Mouse (Mus musculus): ENCODE data around the gene Tnpo1. TPM values are rescaled to one million over a fixed set of nuclear protein-coding genes. Genes with fewer than 3 reads are reported as not detected.

The Tnpo1 gene
- polyA plus RNA-seq, 1 experiment from 2014 or later: 62.1 TPM

DNA sequence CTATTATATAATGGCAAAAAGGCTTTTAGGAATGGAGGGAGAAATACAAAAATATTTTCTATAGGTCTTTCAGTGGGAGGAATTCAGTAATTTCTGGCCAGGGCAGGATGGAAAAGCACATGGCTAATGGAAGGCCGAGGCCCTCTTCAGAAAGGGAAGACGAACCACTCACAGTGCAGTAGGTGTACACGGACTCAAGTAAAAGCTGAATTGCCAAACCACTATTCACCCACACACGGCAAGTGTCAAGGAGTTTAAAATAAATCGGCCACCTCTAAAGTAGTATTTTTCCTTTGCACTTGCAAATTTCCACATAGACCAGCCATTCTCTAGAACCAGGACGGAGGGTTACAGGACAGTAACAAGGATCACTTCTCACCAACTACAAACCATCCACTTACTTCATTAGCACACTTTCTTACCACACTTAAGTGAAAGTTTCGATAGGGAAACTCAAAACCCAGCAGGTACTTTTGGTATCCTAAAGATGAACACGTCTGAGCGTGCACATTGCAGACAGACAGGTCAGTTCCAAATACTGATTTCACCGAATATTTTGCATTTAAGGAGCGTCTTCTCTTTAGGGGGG is 1.2 kb downstream of the Tnpo1 start:
- peak overlapping the region; percentile 97 for H3K4me3 ChIP-seq
- WGBS: 11% methylated on average over 11 of the region's 11 CpGs
- H3K27ac ChIP-seq: peak overlapping the region; percentile 97
- H3K27me3 ChIP-seq: no peaks in the 10 kb centered on the region
- peak overlapping the region; percentile 100 for H3K9ac ChIP-seq
- H3K4me1 ChIP-seq: peaks cover 16% of the 10 kb centered on the region
- no peaks in the 10 kb centered on the region for H3K9me3 ChIP-seq
- H3K4me2 ChIP-seq: peak overlapping the region; percentile 80
- peaks cover 13% of the 10 kb centered on the region; the same call in 1 of the 2 replicates for H3K36me3 ChIP-seq
- no peak for ATAC-seq (ENCODE audit: borderline replicate concordance, extremely low read depth, low FRiP score, low TSS enrichment)

DNA sequence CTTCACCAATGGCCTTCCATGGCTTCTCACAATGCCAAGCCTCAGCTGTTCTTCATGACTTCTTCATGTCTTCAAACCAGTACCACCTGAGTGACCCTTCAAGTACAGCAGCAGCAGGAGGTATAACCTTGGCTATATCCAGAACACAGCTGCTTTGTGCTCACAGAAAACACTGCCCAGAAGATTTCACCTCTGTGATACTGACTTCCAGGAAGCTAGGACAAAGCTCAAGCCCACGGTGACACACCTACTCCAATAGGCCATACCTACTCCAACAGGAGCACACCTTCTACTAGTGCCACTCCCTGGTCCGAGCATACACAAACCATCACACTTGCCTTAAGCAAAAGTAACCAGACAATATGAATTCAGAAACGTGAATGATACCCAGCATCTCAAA is 3.4 kb downstream of the Tnpo1 start:
- H3K4me1 ChIP-seq: peaks cover 16% of the 10 kb centered on the region
- no peak overlapping the region for H3K4me2 ChIP-seq
- H3K4me3 ChIP-seq: no peak overlapping the region
- H3K36me3 ChIP-seq: peaks cover 23% of the 10 kb centered on the region
- H3K9ac ChIP-seq: no peak overlapping the region
- H3K27ac ChIP-seq: no peak overlapping the region
- no peaks in the 10 kb centered on the region for H3K27me3 ChIP-seq
- WGBS: 82% methylated on average over 3 of the region's 3 CpGs
- no peaks in the 10 kb centered on the region for H3K9me3 ChIP-seq
- no peak for ATAC-seq (ENCODE audit: borderline replicate concordance, extremely low read depth, low FRiP score, low TSS enrichment)

DNA sequence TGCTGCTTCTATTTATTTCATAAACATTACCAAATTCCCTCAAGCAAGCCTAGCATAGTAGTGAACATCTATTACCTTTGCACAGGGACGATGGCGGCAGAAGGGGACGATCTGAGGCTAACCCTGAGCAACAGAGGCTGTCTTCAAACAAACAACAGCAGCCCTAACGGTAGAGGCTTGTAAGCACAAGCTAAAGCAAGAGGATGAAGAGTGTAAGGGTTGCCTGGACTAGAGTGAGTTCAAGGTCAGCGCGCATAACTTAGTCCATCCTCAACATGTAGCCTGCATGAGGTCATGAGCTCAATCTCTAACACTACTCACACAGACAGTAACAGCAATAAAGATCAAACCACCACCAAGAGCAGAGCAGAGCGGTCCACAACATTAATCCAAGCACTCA is 4.9 kb downstream of the Tnpo1 start:
- peaks cover 23% of the 10 kb centered on the region for H3K36me3 ChIP-seq
- no peak for ATAC-seq (ENCODE audit: borderline replicate concordance, extremely low read depth, low FRiP score, low TSS enrichment)
- peaks cover 16% of the 10 kb centered on the region for H3K4me1 ChIP-seq
- no peaks in the 10 kb centered on the region for H3K27me3 ChIP-seq
- H3K9ac ChIP-seq: no peak overlapping the region
- no peak overlapping the region for H3K4me2 ChIP-seq
- H3K9me3 ChIP-seq: no peaks in the 10 kb centered on the region
- no peak overlapping the region for H3K27ac ChIP-seq
- WGBS: 87% methylated on average over 7 of the region's 7 CpGs
- H3K4me3 ChIP-seq: no peak overlapping the region

DNA sequence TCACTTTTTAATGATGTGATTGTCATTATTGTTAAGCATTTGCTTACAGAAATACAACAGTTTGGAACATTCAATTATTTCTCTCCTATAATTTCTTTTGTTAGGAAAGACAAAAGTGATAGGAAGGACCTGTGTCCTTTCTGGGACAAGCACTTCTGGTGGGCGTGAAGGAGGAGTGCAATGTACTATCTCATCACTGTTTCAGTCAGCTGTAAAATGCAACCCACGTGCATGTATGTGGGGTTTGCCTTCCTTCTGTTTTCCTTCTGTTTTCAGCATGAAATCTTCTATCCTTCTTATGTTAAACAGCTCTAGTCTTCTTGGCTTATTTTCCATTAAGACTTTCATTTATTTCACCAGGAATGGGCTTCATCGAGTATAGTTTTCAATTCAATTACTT is 5.9 kb downstream of the Tnpo1 start:
- H3K27me3 ChIP-seq: no peaks in the 10 kb centered on the region
- no peak overlapping the region for H3K4me3 ChIP-seq
- no peak for ATAC-seq (ENCODE audit: borderline replicate concordance, extremely low read depth, low FRiP score, low TSS enrichment)
- H3K4me1 ChIP-seq: peaks cover 25% of the 10 kb centered on the region
- H3K36me3 ChIP-seq: peaks cover 23% of the 10 kb centered on the region
- no peak overlapping the region for H3K9ac ChIP-seq
- H3K27ac ChIP-seq: no peak overlapping the region
- no peaks in the 10 kb centered on the region for H3K9me3 ChIP-seq
- 82% methylated on average over 3 of the region's 3 CpGs for WGBS
- no peak overlapping the region for H3K4me2 ChIP-seq

DNA sequence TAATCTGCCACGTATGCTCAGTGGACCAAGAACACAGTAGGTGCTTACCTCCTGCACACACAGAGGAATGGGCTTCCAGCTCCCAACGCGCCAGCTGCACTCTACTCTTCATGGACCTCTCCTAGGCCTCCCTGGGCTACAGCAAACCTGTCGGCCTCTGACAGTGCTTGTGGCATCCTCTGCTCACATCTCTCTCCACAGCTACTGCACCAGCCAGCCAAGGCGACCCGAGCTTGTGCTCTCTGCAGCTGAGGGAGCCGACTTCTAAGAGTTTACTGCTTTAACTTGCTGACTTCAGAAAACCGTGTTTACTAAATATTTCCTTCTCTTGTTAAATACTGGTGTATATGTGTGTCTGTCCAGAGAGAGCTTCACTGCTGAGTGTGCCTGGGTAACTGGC is 6.5 kb downstream of the Tnpo1 start:
- WGBS: 87% methylated on average over 8 of the region's 8 CpGs
- no peaks in the 10 kb centered on the region for H3K27me3 ChIP-seq

DNA sequence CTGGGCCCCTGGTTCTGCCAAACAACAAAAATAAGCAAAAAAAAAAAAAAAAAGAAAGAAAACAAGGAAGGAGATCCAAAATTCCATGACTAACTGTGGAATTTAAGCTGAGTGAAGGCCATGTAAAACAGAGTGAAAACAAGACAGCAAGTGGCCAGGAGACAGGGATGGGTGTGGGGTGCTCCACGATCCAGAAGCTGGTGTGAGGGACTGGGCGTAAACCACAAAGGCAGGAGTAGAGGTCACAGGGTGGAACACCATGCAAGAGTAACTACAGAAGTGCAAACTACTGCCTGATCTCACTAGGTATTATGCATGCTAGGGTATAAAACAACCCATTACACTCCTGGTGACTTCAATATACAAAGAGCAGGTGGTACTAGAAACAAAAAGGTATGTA is 8.3 kb downstream of the Tnpo1 start:
- no peak overlapping the region for H3K4me2 ChIP-seq
- no peaks in the 10 kb centered on the region for H3K9me3 ChIP-seq
- peaks cover 21% of the 10 kb centered on the region for H3K36me3 ChIP-seq
- no peak for ATAC-seq (ENCODE audit: borderline replicate concordance, extremely low read depth, low FRiP score, low TSS enrichment)
- WGBS: 88% methylated on average over 2 of the region's 2 CpGs
- no peak overlapping the region for H3K27ac ChIP-seq
- no peak overlapping the region for H3K9ac ChIP-seq
- no peak overlapping the region for H3K4me3 ChIP-seq
- no peaks in the 10 kb centered on the region for H3K27me3 ChIP-seq
- peaks cover 38% of the 10 kb centered on the region for H3K4me1 ChIP-seq

More for the DNA sequence above, 6.5 kb downstream of the Tnpo1 start:
- H3K4me3 ChIP-seq: no peak overlapping the region
- ATAC-seq (ENCODE audit: borderline replicate concordance, extremely low read depth, low FRiP score, low TSS enrichment): no peak
- no peak overlapping the region for H3K9ac ChIP-seq
- peaks cover 23% of the 10 kb centered on the region for H3K36me3 ChIP-seq
- H3K4me1 ChIP-seq: peaks cover 26% of the 10 kb centered on the region
- no peak overlapping the region for H3K27ac ChIP-seq
- H3K9me3 ChIP-seq: no peaks in the 10 kb centered on the region
- no peak overlapping the region for H3K4me2 ChIP-seq

DNA sequence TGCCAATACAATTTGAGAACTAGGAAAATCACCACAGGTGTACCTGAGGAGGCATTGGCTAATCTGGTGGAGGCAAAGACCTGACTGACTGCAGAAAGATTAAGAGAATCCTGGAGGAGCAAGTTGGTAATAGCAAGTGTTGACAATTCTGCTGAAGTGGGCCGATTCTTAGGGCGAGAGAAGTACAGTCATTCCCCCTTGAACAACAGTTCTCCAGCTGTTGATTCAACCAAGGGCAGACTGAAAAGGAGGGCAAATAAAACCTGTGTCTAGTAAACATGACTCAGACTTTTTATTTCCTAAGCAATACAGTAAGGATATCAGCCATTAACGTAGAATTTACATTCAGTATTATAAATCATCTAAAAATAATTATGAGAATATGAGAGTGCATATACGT is 10.6 kb downstream of the Tnpo1 start:
- Histone ChIP-seq H3K4me3 (no peak overlapping the region), H3K27ac (no peak overlapping the region), H3K4me1 (peaks cover 37% of the 10 kb centered on the region), H3K27me3 (no peaks in the 10 kb centered on the region), H3K4me2 (no peak overlapping the region), H3K36me3 (peaks cover 10% of the 10 kb centered on the region; the same call in 1 of the 2 replicates), H3K9me3 (no peaks in the 10 kb centered on the region), H3K9ac (no peak overlapping the region)
- 53% methylated on average over 4 of the region's 4 CpGs for WGBS
- no peak for ATAC-seq (ENCODE audit: borderline replicate concordance, extremely low read depth, low FRiP score, low TSS enrichment)

DNA sequence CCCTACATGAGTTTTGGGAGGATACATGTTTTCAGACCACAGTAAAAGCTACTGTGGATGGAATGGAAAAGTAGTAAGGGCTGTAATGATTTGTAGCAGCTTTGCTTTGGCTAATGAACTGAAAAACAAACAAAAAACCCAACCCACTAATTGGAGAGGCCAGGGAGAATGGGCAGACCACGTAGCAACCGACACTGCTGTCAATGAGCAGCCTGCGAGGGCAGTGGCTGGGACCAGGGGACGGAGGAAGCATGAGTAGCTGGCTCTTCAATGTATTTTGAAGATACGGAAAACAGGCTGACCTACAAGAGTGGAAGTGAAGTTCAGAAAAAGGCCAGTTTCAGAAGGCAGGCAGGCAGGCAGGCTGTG is 11.4 kb downstream of the Tnpo1 start:
- Histone ChIP-seq H3K4me3 (no peak overlapping the region), H3K9me3 (no peaks in the 10 kb centered on the region), H3K4me2 (no peak overlapping the region), H3K27me3 (no peaks in the 10 kb centered on the region), H3K4me1 (peaks cover 37% of the 10 kb centered on the region), H3K9ac (no peak overlapping the region), H3K27ac (no peak overlapping the region), H3K36me3 (peaks cover 8% of the 10 kb centered on the region; the same call in 1 of the 2 replicates)
- 57% methylated on average over 5 of the region's 5 CpGs for WGBS
- ATAC-seq (ENCODE audit: borderline replicate concordance, extremely low read depth, low FRiP score, low TSS enrichment): no peak

DNA sequence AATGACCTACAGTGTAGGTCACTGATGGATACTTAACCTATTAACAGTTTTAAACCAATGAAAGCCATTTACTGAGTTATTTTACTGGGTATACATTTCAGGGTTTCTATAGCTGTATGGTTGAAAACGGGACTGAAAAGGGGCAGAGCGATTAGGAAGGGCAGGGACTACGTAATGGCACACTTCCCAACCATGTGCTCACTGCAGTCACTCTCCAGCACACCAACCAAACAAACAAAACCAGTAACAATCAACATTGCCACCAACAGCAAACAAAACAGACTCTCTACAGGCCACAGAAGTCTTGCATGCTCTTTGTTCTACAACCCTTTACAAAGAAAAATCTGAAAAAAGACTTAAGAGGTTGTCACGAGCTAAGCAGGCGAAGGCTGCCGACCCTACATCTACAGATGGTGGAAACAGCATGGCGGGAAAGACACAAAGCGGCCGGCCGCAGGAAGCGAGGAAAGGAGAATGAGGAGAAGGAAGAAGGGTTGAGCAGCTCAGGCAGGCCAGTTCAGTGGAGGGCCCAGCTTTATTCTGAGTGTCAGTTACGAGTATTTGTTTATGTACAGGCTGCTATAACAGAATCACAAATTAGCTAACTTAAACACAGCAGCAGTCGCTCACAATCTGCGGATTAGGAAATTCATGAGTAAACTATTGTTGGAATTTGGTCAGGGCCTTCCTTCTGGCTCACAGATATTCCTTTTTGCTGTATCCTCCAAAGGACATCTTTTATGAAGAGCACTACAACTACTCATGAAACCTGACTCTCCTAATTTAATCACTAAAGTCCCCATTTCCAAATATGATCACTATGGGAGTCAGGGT is 12.0 kb downstream of the Tnpo1 start:
- Histone ChIP-seq H3K27me3 (no peaks in the 10 kb centered on the region), H3K9ac (no peak overlapping the region), H3K4me3 (no peak overlapping the region), H3K9me3 (no peaks in the 10 kb centered on the region), H3K36me3 (peaks cover 4% of the 10 kb centered on the region; the same call in 1 of the 2 replicates), H3K4me2 (no peak overlapping the region), H3K4me1 (peaks cover 37% of the 10 kb centered on the region), H3K27ac (no peak overlapping the region)
- WGBS: 61% methylated on average over 14 of the region's 14 CpGs
- ATAC-seq (ENCODE audit: borderline replicate concordance, extremely low read depth, low FRiP score, low TSS enrichment): no peak

DNA sequence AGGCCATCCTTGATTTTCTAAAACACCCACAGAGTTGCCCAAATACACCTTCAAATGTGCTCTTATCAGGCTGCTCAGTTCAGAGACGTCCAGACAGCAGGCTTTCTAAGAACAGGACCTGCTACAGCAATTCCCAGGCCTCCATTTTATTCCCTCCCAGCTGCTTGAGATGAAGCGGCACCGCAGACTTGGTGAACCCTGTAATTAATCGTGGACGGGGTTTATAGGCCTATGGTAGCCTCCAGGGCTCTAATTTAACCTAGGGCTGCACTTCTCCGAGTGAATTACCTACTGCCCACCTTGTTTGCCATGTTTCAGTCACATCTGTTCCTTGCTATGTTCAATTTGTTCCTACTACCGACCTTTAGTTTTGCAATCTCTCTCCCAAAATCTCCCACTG is 13.0 kb downstream of the Tnpo1 start:
- Histone ChIP-seq H3K27ac (no peak overlapping the region), H3K9ac (no peak overlapping the region), H3K36me3 (no peaks in the 10 kb centered on the region), H3K27me3 (no peaks in the 10 kb centered on the region), H3K4me1 (peaks cover 37% of the 10 kb centered on the region), H3K4me3 (no peak overlapping the region), H3K9me3 (no peaks in the 10 kb centered on the region), H3K4me2 (no peak overlapping the region)
- ATAC-seq (ENCODE audit: borderline replicate concordance, extremely low read depth, low FRiP score, low TSS enrichment): no peak
- WGBS: 58% methylated on average over 7 of the region's 7 CpGs

DNA sequence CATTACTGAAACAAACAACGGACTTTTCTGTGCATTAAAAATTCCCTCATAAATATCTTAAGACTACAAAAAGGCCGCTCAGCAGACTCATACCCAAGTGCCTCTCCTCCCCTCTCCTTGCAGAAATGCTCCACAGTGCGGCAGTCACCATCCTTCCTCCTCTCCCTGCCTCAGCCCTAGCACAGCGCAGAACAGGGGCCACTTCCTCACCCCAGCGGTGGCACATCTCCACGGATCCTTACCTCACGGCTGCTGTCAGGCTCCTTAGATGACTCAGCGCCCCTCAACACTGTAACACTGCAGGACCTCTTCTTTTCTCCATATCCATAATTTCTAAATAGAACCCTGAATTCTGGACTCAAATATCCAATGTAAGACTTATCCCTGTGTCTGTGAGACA is 13.6 kb downstream of the Tnpo1 start:
- no peak overlapping the region for H3K9ac ChIP-seq
- peaks cover 37% of the 10 kb centered on the region for H3K4me1 ChIP-seq
- 50% methylated on average over 8 of the region's 8 CpGs for WGBS
- H3K27me3 ChIP-seq: no peaks in the 10 kb centered on the region
- no peaks in the 10 kb centered on the region for H3K9me3 ChIP-seq
- H3K4me3 ChIP-seq: no peak overlapping the region
- H3K36me3 ChIP-seq: no peaks in the 10 kb centered on the region
- no peak overlapping the region for H3K4me2 ChIP-seq
- no peak overlapping the region for H3K27ac ChIP-seq
- no peak for ATAC-seq (ENCODE audit: borderline replicate concordance, extremely low read depth, low FRiP score, low TSS enrichment)

DNA sequence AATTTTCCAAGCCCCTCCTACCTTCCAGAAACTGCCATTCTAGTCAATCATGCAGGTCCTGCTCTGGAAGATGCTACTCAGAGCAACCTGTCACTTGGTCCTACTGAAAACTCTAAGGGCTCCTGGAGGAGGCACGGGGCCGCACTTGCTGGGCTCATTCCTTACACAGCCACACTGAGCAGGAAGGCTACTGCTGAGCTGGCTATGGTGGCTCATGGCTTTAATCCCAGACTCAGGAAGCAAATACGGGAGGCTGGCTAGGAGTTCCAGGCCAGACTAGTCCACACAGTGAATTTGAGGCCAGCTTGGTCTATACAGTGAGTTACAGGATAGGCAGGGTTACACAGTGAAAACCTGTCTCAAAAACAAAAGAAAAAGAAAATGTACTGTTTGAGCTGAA is 15.4 kb downstream of the Tnpo1 start:
- Histone ChIP-seq H3K4me3 (no peak overlapping the region), H3K9ac (no peak overlapping the region), H3K27ac (no peak overlapping the region), H3K27me3 (no peaks in the 10 kb centered on the region), H3K36me3 (0 out of 2 replicates have a peak, but pooled peaks cover 3% of the 10 kb centered on the region), H3K9me3 (no peaks in the 10 kb centered on the region), H3K4me1 (peaks cover 33% of the 10 kb centered on the region), H3K4me2 (no peak overlapping the region)
- ATAC-seq (ENCODE audit: borderline replicate concordance, extremely low read depth, low FRiP score, low TSS enrichment): no peak
- WGBS: 74% methylated on average over 3 of the region's 3 CpGs
